Mouse (Mus musculus): ENCODE results near the gene Gm10188. TPM values are rescaled to one million over a fixed set of nuclear protein-coding genes. Genes with fewer than 3 reads are reported as not detected.
A peak's percentile ranks its signal among the peaks of the same experiment; 100 is the strongest.

The Gm10188 gene
- total and polyA plus RNA-seq, 3 experiments = not detected

DNA sequence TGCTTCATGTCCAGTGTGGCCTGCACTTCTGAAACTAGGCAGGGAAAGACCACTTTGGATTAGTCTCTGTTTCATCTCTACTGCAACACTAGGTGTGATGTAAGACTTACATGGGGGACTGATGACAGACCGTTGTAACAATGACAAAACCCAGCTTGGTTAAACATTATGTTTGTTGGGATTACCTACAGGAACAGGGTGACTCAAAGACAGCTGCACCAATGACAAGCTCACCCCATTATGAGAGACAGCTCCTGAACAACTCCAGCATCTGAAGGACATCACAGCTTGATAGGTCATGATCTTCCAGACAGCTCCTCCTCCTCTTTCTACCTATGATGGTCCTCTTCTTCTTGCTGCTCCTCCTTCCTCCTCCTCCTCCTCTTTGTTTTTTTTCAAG is 30.8 kb upstream of the Gm10188 start:
- Histone ChIP-seq H3K36me3 (replicated peaks in 1 of 2; ENCODE audit: control insufficient read depth in 1 of 2, insufficient read depth in 1 of 2, low read length in 1 of 2) (no peaks in the 10 kb centered on the region), H3K27me3 (replicated peaks) (no peaks in the 10 kb centered on the region), H3K9ac (ENCODE audit: insufficient read depth, low read depth) (no peak overlapping the region), H3K4me2 (ENCODE audit: insufficient read depth, low read depth, poor library complexity, severe bottlenecking) (no peak overlapping the region), H3K9me3 (replicated peaks; ENCODE audit: low read length) (no peaks in the 10 kb centered on the region), H3K4me1 (ENCODE audit: control insufficient read depth in 1 of 2, insufficient read depth in 2 of 2) (peaks cover 17 to 31% of the 10 kb centered on the region in 2 experiments), H3K27ac (ENCODE audit: insufficient read depth, low read depth) (no peak overlapping the region), H3K4me3 (replicated peaks in 1 of 3; ENCODE audit: low read depth in 2 of 3, low read length in 2 of 3, poor library complexity in 1 of 3) (no peak overlapping the region), H3K79me2 (replicated peaks; ENCODE audit: control insufficient read depth, extremely low read depth, insufficient read depth, poor library complexity, severe bottlenecking) (no peaks in the 10 kb centered on the region)
- in situ Hi-C loops (cut with MboI; ENCODE audit: low pct_ligation_motif_present, low pct_unique_long_range_greater_than_20kb, low sequenced_read_pairs) (no loop called here), dilution Hi-C loops (cut with MboI; ENCODE audit: extremely low pct_ligation_motif_present, extremely low pct_unique_long_range_greater_than_20kb, low sequenced_read_pairs) (no loop called here)
- DNase-seq (ENCODE audit: extremely low read depth) = no peak
- TF ChIP-seq USF1 (IDR thresholded peaks at IDR 0.05; ENCODE audit: low read depth, low read length) (no peak), CHD2 (IDR thresholded peaks at IDR 0.05; ENCODE audit: low read length) (no peak), EP300 (IDR thresholded peaks at IDR 0.05; ENCODE audit: low read length) (no peak), RCOR1 (conservative IDR thresholded peaks at IDR 0.05; ENCODE audit: low read depth, low read length) (no peak), RAD21 (IDR thresholded peaks at IDR 0.05; ENCODE audit: low read depth, low read length) (no peak), HCFC1 (IDR thresholded peaks at IDR 0.05; ENCODE audit: low read depth, low read length) (no peak), CTCF (conservative IDR thresholded peaks at IDR 0.05 in 1 of 2, IDR thresholded peaks at IDR 0.05 in 1 of 2; ENCODE audit: low read depth in 2 of 2, low read length in 2 of 2) (no peak), MAZ (IDR thresholded peaks at IDR 0.05; ENCODE audit: low read depth, low read length) (no peak), SMC3 (IDR thresholded peaks at IDR 0.05; ENCODE audit: low read depth, low read length) (no peak), PAX5 (IDR thresholded peaks at IDR 0.05; ENCODE audit: low read length) (no peak), TCF12 (IDR thresholded peaks at IDR 0.05; ENCODE audit: low read depth, low read length) (no peak), ZNF384 (IDR thresholded peaks at IDR 0.05; ENCODE audit: low read depth, low read length) (no peak), NELFE (IDR thresholded peaks at IDR 0.05; ENCODE audit: low read depth, low read length) (no peak), CHD1 (IDR thresholded peaks at IDR 0.05; ENCODE audit: low read depth, low read length) (no peak), NRF1 (IDR thresholded peaks at IDR 0.05; ENCODE audit: low read depth, low read length) (no peak), MAX (IDR thresholded peaks at IDR 0.05; ENCODE audit: low read length) (no peak), ZMIZ1 (IDR thresholded peaks at IDR 0.05; ENCODE audit: low read depth, low read length) (no peak), MEF2A (IDR thresholded peaks at IDR 0.05; ENCODE audit: borderline replicate concordance, low read depth, low read length) (no peak), USF2 (conservative IDR thresholded peaks at IDR 0.05; ENCODE audit: low read depth, low read length) (no peak)

DNA sequence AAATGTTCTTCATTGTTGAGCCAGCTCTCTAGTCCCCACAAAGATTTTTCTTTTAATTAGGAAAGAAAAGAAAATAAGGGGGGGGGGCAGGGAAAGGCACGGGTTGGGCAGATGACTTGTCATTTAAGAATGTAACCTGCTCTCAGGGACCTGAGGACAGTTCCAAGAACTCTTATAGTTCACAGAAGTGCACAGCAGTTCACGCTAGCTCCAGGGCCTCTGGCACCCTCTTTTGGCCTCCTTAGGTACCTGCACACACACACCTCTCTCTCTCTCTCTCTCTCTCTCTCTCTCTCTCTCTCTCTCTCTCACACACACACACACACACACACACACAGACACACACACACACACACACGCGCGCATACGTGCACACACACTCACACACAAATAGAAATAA is 24.9 kb upstream of the Gm10188 start:
- no peaks in the 10 kb centered on the region for H3K9me3 ChIP-seq (replicated peaks; ENCODE audit: low read length)
- DNase-seq (ENCODE audit: extremely low read depth) = no peak
- no peak overlapping the region for H3K4me2 ChIP-seq (ENCODE audit: insufficient read depth, low read depth, poor library complexity, severe bottlenecking)

More for the DNA sequence above, 24.9 kb upstream of the Gm10188 start:
- no peak overlapping the region for H3K27ac ChIP-seq (ENCODE audit: insufficient read depth, low read depth)
- TF ChIP-seq USF2 (conservative IDR thresholded peaks at IDR 0.05; ENCODE audit: low read depth, low read length) = no peak
- TF ChIP-seq MXI1 (IDR thresholded peaks at IDR 0.05; ENCODE audit: low read depth, low read length) = no peak
- TF ChIP-seq ETS1 (conservative IDR thresholded peaks at IDR 0.05; ENCODE audit: low read depth, low read length) = no peak
- TF ChIP-seq USF1 (IDR thresholded peaks at IDR 0.05; ENCODE audit: low read depth, low read length) = no peak
- TF ChIP-seq CTCF (conservative IDR thresholded peaks at IDR 0.05 in 1 of 2, IDR thresholded peaks at IDR 0.05 in 1 of 2; ENCODE audit: low read depth in 2 of 2, low read length in 2 of 2) = peak in 1 of 2 experiments; percentile 29; a peak in 1 of 4 replicates
- no peak for TF ChIP-seq ZNF384 (IDR thresholded peaks at IDR 0.05; ENCODE audit: low read depth, low read length)
- no peaks in the 10 kb centered on the region for H3K36me3 ChIP-seq (replicated peaks in 1 of 2; ENCODE audit: control insufficient read depth in 1 of 2, insufficient read depth in 1 of 2, low read length in 1 of 2)
- H3K79me2 ChIP-seq (replicated peaks; ENCODE audit: control insufficient read depth, extremely low read depth, insufficient read depth, poor library complexity, severe bottlenecking) = no peaks in the 10 kb centered on the region
- no peak overlapping the region for H3K4me3 ChIP-seq (replicated peaks in 1 of 3; ENCODE audit: low read depth in 2 of 3, low read length in 2 of 3, poor library complexity in 1 of 3)
- peaks cover 3% of the 10 kb centered on the region for H3K27me3 ChIP-seq (replicated peaks)
- H3K9ac ChIP-seq (ENCODE audit: insufficient read depth, low read depth) = no peak overlapping the region
- in situ Hi-C loops (cut with MboI; ENCODE audit: low pct_ligation_motif_present, low pct_unique_long_range_greater_than_20kb, low sequenced_read_pairs) = loop anchor here (10.0 kb wide), 1 partner anchor 50 kb away; no protein-coding TSS in a partner anchor
- H3K4me1 ChIP-seq (ENCODE audit: control insufficient read depth in 1 of 2, insufficient read depth in 2 of 2) = 0 out of 4 replicates have a peak, but pooled peaks cover 0 to 3% of the 10 kb centered on the region in 2 experiments
- dilution Hi-C loops (cut with MboI; ENCODE audit: extremely low pct_ligation_motif_present, extremely low pct_unique_long_range_greater_than_20kb, low sequenced_read_pairs) = no loop called here
